Mouse (Mus musculus) CH12.LX (cell line): ENCODE measurements at regions not wholly inside any gene's neighbourhood (a gene's known extent, or its start where the extent isn't known, plus 50 kb on each side); places are given as distances from the start of the nearest gene placed in this dataset.

Experiments used
- DNase-seq: peaks from one replicate; pipeline ENCODE4 v3.0.0-alpha.2; 2013; ENCODE audit errors: extremely low read depth
- H3K27ac ChIP-seq: 2 replicates; pipeline ENCODE4 v1.5.1; 2012; ENCODE audit warnings: low read depth, mild to moderate bottlenecking, control low read depth, moderate library complexity; ENCODE audit not compliant: insufficient read depth
- H3K27me3 ChIP-seq: replicated peaks from 2 replicates; pipeline ENCODE3; 2012; ENCODE audit warnings: inconsistent platforms
- H3K36me3 ChIP-seq, 2 experiments: replicated peaks in 1 of 2; 2 replicates each; pipeline versions ENCODE3 to v1.6.1; 2012; ENCODE audit warnings: inconsistent platforms in 1 of 2, low read length in 1 of 2, mild to moderate bottlenecking in 1 of 2, mixed read lengths in 1 of 2, moderate library complexity in 1 of 2; ENCODE audit not compliant: control insufficient read depth in 1 of 2, insufficient read depth in 1 of 2
- H3K4me1 ChIP-seq, 2 experiments: 2 replicates each; pipeline ENCODE4 v1.6.1; 2012; ENCODE audit warnings: inconsistent platforms in 1 of 2, moderate library complexity in 1 of 2; ENCODE audit not compliant: insufficient read depth in 2 of 2, control insufficient read depth in 1 of 2
- H3K4me2 ChIP-seq: 2 replicates; pipeline ENCODE4 v1.6.1; 2012; ENCODE audit warnings: low read depth, mild to moderate bottlenecking, control low read depth; ENCODE audit not compliant: poor library complexity, insufficient read depth, severe bottlenecking
- H3K4me3 ChIP-seq, 3 experiments: fragments of 150-350 bp in 1 of 3; sonication (generic) in 1 of 3; replicated peaks in 1 of 3; 2 replicates each; pipeline versions ENCODE3 to v1.5.1; 2011 to 2012; ENCODE audit warnings: low read depth in 2 of 3, low read length in 2 of 3, mild to moderate bottlenecking in 2 of 3, moderate library complexity in 2 of 3, control low read depth in 1 of 3, improper control_type of control experiment in 1 of 3, inconsistent platforms in 1 of 3, mixed read lengths in 1 of 3; ENCODE audit not compliant: poor library complexity in 1 of 3
- H3K79me2 ChIP-seq: replicated peaks from 2 replicates; pipeline ENCODE4 v1.6.1; 2012; ENCODE audit warnings: mild to moderate bottlenecking, moderate library complexity; ENCODE audit not compliant: control insufficient read depth, poor library complexity, insufficient read depth, severe bottlenecking; ENCODE audit errors: extremely low read depth
- H3K9ac ChIP-seq: 2 replicates; pipeline ENCODE4 v1.6.1; 2012; ENCODE audit warnings: low read depth, mild to moderate bottlenecking, control low read depth, moderate library complexity; ENCODE audit not compliant: insufficient read depth
- H3K9me3 ChIP-seq: replicated peaks from 2 replicates; pipeline ENCODE3; 2012; ENCODE audit warnings: low read length, inconsistent platforms, mixed read lengths
- BHLHE40 ChIP-seq: IDR thresholded peaks from 2 replicates; pipeline ENCODE4 v1.6.1; 2011; ENCODE audit warnings: mild to moderate bottlenecking, low read depth, low read length, improper control_type of control experiment
- CHD2 ChIP-seq: IDR thresholded peaks from 2 replicates; pipeline ENCODE4 v1.6.1; 2011; ENCODE audit warnings: low read length, improper control_type of control experiment
- CTCF ChIP-seq, 2 experiments: IDR thresholded peaks in 1 of 2; conservative IDR thresholded peaks in 1 of 2; 2 replicates each; pipeline ENCODE4 v1.5.1; 2011 to 2012; ENCODE audit warnings: low read depth in 2 of 2, low read length in 2 of 2, improper control_type of control experiment in 1 of 2, inconsistent platforms in 1 of 2, mild to moderate bottlenecking in 1 of 2, moderate library complexity in 1 of 2
- EP300 ChIP-seq: IDR thresholded peaks from 2 replicates; pipeline ENCODE4 v1.6.1; 2011; ENCODE audit warnings: low read length, improper control_type of control experiment
- GABPA ChIP-seq: IDR thresholded peaks from 2 replicates; pipeline ENCODE4 v1.6.1; 2012; ENCODE audit warnings: low read depth, low read length, improper control_type of control experiment, inconsistent platforms; ENCODE audit not compliant: insufficient replicate concordance
- IRF4 ChIP-seq: IDR thresholded peaks from 2 replicates; pipeline ENCODE4 v1.6.1; 2014; ENCODE audit warnings: low read depth, mild to moderate bottlenecking, inconsistent platforms, low read length, improper control_type of control experiment
- JUN ChIP-seq: IDR thresholded peaks from 2 replicates; pipeline ENCODE4 v1.6.1; 2011; ENCODE audit warnings: low read depth, mild to moderate bottlenecking, low read length, improper control_type of control experiment, moderate library complexity; ENCODE audit not compliant: insufficient read depth
- MAX ChIP-seq: IDR thresholded peaks from 2 replicates; pipeline ENCODE4 v1.6.1; 2011; ENCODE audit warnings: low read length, improper control_type of control experiment
- MEF2A ChIP-seq: IDR thresholded peaks from 2 replicates; pipeline ENCODE4 v1.6.1; 2014; ENCODE audit warnings: low read depth, mild to moderate bottlenecking, inconsistent platforms, low read length, improper control_type of control experiment, borderline replicate concordance
- MYC ChIP-seq: IDR thresholded peaks from 2 replicates; pipeline ENCODE4 v1.6.1; 2011; ENCODE audit warnings: low read depth, mild to moderate bottlenecking, improper control_type of control experiment, low read length
- NELFE ChIP-seq: IDR thresholded peaks from 2 replicates; pipeline ENCODE4 v1.6.1; 2011; ENCODE audit warnings: low read depth, low read length, improper control_type of control experiment
- PAX5 ChIP-seq: IDR thresholded peaks from 2 replicates; pipeline ENCODE4 v1.6.1; 2012; ENCODE audit warnings: low read length, inconsistent platforms, mixed read lengths
- POLR2A ChIP-seq: IDR thresholded peaks from 2 replicates; pipeline ENCODE4 v1.6.1; 2011; ENCODE audit warnings: low read depth, mild to moderate bottlenecking, improper control_type of control experiment, low read length
- RAD21 ChIP-seq: IDR thresholded peaks from 2 replicates; pipeline ENCODE4 v1.6.1; 2011; ENCODE audit warnings: low read depth, mild to moderate bottlenecking, low read length, improper control_type of control experiment, moderate library complexity
- RCOR1 ChIP-seq: conservative IDR thresholded peaks from 2 replicates; pipeline ENCODE4 v1.6.1; 2012; ENCODE audit warnings: low read depth, mild to moderate bottlenecking, inconsistent platforms, low read length, improper control_type of control experiment
- SIN3A ChIP-seq: IDR thresholded peaks from 2 replicates; pipeline ENCODE4 v1.6.1; 2012; ENCODE audit warnings: low read length, improper control_type of control experiment, inconsistent platforms
- SMC3 ChIP-seq: IDR thresholded peaks from 2 replicates; pipeline ENCODE4 v1.6.1; 2011; ENCODE audit warnings: low read depth, low read length, improper control_type of control experiment
- USF1 ChIP-seq: IDR thresholded peaks from 2 replicates; pipeline ENCODE4 v1.6.1; 2014; ENCODE audit warnings: low read depth, mild to moderate bottlenecking, inconsistent platforms, low read length, improper control_type of control experiment
- USF2 ChIP-seq: conservative IDR thresholded peaks from 2 replicates; pipeline ENCODE4 v1.6.1; 2011; ENCODE audit warnings: low read depth, low read length, improper control_type of control experiment
- ZC3H11A ChIP-seq: IDR thresholded peaks from 2 replicates; pipeline ENCODE4 v1.6.1; 2012; ENCODE audit warnings: low read depth, mild to moderate bottlenecking, inconsistent platforms, low read length, improper control_type of control experiment
- dilution Hi-C: fragments of 300-500 bp; cut with MboI; formaldehyde crosslinking; loops from 2 replicates; pipeline ENCODE4 v1.14.3; 2020; ENCODE audit warnings: low sequenced_read_pairs; ENCODE audit not compliant: extremely low pct_unique_long_range_greater_than_20kb, extremely low pct_ligation_motif_present
- in situ Hi-C: fragments of 300-500 bp; cut with MboI; formaldehyde crosslinking; loops from 3 replicates; pipeline ENCODE4 v1.14.3; 2019; ENCODE audit warnings: low sequenced_read_pairs, low pct_ligation_motif_present, low pct_unique_long_range_greater_than_20kb, mixed read lengths

DNA sequence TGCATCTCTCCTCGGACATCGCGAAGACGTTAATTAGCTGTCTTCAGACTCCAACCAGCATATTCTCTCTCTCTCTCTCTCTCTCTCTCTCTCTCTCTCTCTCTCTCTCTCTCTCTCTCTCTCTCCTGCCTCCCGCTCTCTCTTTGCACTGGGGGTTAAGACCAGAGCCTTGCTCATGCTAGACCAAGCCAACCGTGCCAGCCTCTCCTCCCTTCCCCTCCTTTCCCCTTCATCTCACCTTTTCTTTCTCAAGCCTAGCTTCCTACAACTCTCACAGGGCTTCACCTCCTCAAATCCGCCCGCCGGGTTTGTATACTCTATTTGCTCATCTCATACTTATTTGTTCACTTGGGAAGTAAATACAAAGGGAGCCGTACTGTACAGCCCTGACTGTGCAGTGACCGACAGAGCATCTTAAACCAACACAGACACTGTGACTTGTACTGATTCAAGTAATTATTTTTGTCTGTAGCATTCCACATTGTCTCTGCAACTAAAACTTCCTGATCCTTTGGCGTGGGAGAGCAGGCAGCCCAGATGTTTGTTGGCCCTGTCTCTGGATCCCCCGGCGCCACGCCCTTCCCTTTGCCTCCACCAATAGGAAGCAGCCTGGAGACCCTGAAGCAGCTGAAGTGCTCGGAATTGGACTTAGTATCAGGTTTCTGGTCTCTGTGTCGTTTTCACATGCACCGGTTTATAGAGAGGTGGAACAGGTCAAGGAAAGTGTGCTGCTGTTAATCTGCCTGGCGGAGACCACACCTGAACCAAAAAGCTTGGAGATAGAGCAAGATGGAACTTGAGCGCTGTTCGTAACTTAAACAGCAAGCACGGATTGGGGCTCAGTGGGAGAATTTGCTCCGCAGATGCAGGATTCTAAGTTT lies 145.1 kb downstream of the Sox2 start:
- Histone ChIP-seq H3K4me1 (no peaks in the 10 kb centered on the region), H3K9me3 (peaks cover 64% of the 10 kb centered on the region), H3K27me3 (no peaks in the 10 kb centered on the region), H3K79me2 (no peaks in the 10 kb centered on the region), H3K27ac (no peak overlapping the region), H3K4me3 (no peak overlapping the region), H3K36me3 (no peaks in the 10 kb centered on the region), H3K9ac (no peak overlapping the region), H3K4me2 (no peak overlapping the region)
- in situ Hi-C loops, result no loop called here
- DNase-seq, result no peak
- dilution Hi-C loops, result no loop called here
- TF ChIP-seq RCOR1 (no peak), MEF2A (no peak), USF2 (no peak), BHLHE40 (no peak), SMC3 (no peak), EP300 (no peak), JUN (no peak), USF1 (no peak), PAX5 (no peak)

DNA sequence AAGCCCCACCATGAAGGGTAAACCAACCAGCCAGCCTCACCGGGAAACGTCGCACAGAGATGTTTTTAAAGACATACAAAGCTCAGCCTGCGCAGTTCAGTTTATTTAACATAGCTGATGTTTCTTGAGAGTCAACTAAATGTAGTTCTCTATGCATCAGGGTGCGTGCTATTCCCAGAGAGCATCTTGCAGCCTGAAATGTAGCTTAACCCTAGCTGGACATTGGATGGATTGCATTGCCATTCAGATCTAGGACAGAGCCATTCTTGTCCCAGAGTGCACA lies 145.7 kb downstream of the Sox2 start:
- no peak overlapping the region for H3K4me3 ChIP-seq
- no peak for DNase-seq
- H3K27me3 ChIP-seq, result no peaks in the 10 kb centered on the region
- H3K9me3 ChIP-seq, result peaks cover 66% of the 10 kb centered on the region
- no peaks in the 10 kb centered on the region for H3K36me3 ChIP-seq
- TF ChIP-seq GABPA, result no peak
- no peak for TF ChIP-seq BHLHE40
- no peak for TF ChIP-seq EP300
- TF ChIP-seq RAD21, result no peak
- no peak for TF ChIP-seq SMC3
- no peak for TF ChIP-seq CHD2
- no peak for TF ChIP-seq SIN3A
- no peak for TF ChIP-seq MYC
- no peak for TF ChIP-seq JUN
- no peak for TF ChIP-seq ZC3H11A
- no peak for TF ChIP-seq IRF4
- TF ChIP-seq MAX, result no peak
- no peak for TF ChIP-seq POLR2A
- TF ChIP-seq MEF2A, result no peak
- TF ChIP-seq NELFE, result no peak
- no peak for TF ChIP-seq CTCF (conservative IDR thresholded peaks at IDR 0.05 in 1 of 2, IDR thresholded peaks at IDR 0.05 in 1 of 2; ENCODE audit: low read depth in 2 of 2, low read length in 2 of 2)
- TF ChIP-seq, all 38 proteins: peak for 0
- no peaks in the 10 kb centered on the region for H3K4me1 ChIP-seq
- H3K4me2 ChIP-seq, result no peak overlapping the region
- in situ Hi-C loops (no loop called here), dilution Hi-C loops (no loop called here)
- no peak overlapping the region for H3K9ac ChIP-seq
- no peaks in the 10 kb centered on the region for H3K79me2 ChIP-seq
- H3K27ac ChIP-seq, result no peak overlapping the region
